Mouse (Mus musculus) adrenal gland, adult 2 months (tissue): ENCODE measurements around the gene Adcy5. TPM values are rescaled to one million over a fixed set of nuclear protein-coding genes. Genes with fewer than 3 reads are reported as not detected.

Experiments
- DNase-seq: peaks from one replicate; pipeline ENCODE4 v3.0.0; 2021
- polyA plus RNA-seq: library from polyadenylated mRNA; depleted of rRNA; stranded (reverse); fragments of >200 nt; gene quantifications from 2 replicates; pipeline ENCODE4 v1.2.3, GENCODE M21; 2012
- total RNA-seq, 2 experiments: library from RNA; stranded (reverse); gene quantifications; 2 replicates each; pipeline ENCODE4 v1.2.3; 2021

Adcy5 gene
- total and polyA plus RNA-seq, 3 experiments, result 9.1 to 21.7 (median 17.1) TPM

DNA sequence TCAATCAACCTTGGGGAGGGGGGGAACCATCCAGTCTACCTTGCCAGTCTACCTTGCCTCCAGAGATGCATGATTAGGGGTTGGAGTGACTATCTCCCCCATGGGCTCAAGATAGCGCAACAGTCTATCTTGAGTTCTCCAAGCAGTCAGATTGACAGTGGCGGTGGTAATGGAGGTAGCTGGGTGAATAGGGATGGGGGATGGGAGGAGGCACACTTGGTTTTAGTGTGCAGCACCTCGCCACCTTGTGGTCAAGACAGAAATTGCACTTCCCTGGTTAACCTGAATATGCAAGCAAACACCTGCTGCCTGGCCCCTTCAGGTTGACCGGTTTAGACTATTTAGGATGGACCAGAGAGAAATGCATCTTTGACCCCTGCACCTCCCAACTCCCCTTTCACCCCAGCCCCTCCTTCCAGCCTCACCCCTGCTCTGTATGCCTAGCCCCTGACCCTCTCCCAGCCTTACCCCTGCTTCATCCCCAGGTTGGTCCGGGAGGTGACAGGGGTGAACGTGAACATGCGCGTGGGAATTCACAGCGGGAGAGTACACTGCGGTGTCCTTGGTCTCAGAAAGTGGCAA lies 115.8 kb downstream of the Adcy5 start:
- peak; percentile 70 for DNase-seq

DNA sequence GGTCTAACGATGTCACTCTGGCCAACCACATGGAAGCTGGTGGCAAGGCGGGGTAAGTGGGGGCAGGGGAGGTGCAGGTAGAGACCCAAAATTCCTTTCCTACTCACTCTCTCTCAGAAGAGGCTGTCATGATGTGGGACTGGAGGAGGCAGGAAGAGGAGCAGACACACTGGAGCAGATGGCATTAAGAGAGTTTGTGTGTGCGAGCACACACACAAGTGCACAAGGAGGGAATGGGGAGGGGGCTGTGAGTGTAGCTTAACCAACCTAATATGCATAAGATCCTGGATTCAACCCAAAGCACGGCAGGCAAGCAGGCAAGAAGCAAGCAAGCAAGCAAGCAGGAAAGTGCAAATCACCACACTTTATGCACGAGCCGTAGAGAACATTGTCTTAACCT lies 116.3 kb downstream of the Adcy5 start:
- DNase-seq, result no peak

DNA sequence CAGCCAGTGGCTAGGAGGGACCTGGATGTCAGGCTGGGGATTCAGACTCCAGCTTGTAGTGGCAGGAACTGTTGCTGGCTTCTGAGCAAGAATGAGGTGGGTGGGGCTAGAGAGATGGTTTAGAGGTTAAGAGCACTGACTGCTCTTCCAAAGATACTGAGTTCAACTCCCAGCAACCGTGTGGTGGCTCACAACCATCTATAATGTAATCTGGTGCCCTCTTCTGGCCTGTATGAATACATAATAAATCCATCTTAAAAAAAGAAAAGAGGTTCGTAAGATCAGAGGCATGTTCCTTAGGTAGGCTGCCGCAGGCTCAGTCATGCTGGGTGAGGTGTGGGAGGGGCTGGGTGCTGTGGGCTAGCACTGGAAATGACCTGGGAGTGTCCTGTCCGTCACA lies 116.9 kb downstream of the Adcy5 start:
- no peak for DNase-seq

DNA sequence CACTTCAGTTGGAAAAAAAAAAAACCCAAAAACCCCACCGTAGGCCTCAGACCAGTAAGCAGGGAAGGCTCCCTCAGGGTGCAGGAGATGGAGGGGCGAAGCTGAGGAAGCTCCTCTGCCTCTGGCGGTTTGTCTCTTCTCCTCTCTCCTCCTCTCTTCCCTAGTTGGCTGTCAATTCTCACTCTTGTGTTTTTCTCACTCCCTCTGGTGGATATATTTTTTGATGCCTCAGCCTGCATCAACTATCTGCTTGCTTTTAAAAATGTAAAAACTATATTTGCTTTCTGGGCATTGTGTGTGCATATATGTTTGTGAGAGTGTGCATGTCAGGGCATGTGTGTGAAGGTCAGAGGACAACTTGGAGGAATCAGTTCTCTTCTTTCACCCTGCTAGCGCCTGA lies 117.7 kb downstream of the Adcy5 start:
- DNase-seq, result no peak

DNA sequence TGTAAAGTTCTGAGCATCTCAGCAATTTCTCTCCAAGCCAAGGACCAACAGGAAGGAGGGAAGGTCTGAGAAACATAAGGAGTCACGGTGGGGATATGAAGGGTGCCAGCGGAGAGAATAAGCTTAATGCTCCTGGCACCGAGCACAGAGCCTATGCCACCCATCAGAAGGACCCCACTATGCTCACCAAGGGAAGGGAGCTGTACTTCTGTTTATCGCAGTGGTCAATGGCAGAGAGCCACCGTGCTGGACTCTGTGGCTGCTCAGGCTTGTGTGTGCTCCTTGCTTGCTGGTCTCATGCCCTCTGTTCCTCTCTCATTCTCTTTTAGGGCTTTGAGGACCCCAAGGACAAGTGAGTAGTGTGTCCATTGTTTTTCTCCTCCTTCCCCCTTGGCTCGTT lies 123.5 kb downstream of the Adcy5 start:
- DNase-seq, result no peak

DNA sequence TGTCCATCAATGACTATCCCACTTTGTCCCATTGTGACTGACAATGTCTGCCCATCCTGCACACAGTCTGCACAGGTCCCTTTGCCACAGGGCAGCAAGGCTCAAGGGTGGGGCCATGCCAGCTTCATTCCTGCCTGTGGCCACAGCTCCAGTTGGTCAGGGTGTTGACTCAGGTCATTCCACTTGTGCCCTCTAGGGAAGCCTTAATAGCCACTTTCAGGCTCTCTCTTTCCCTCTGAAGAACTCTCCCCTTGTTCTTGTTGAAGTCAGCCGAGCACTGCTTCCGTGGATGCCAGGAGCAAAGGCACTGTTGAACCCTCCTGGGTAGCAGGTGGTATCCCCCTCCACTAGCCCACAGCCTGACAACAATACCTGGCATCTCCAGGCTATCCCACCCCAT lies 127.8 kb downstream of the Adcy5 start:
- DNase-seq, result no peak

DNA sequence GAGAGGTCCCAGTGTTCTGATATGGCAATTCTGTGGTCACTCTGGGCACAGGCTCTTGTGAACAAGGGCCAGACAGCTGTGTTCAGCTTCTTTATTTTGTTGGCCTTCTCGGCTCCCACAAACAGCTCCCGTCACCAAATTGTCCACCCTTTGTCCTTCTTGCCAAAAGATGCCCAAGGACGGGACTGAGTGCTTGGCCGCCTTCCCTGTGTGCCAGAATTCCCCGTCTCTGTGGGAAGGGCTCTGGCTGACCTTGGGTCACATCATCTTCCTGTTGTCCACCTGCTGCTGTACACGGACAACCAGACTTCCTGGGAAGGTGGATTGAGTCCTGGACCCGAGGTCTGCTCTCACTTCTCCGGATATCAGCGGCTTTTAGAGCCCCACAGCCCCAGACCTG lies 131.1 kb downstream of the Adcy5 start:
- peak; percentile 56 for DNase-seq

DNA sequence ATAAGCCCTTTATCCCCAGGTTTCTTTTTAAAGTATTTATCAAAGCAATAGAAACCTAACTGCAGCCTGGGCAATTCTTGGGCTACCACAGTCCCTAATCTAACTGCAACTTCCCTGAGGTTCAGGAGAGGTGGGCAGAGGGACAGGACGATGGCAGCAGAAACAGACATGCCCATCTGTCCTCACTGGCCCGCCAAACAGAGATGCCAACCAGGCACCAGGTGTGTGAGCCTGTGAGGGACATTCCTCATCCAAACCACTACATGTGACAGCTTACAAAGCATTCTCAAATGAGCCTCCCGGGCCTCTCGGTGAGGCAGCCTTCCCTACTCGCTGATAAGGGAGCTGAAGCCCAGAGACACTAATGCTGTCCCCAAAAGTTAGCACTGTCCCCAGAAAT lies 132.6 kb downstream of the Adcy5 start:
- DNase-seq, result no peak

DNA sequence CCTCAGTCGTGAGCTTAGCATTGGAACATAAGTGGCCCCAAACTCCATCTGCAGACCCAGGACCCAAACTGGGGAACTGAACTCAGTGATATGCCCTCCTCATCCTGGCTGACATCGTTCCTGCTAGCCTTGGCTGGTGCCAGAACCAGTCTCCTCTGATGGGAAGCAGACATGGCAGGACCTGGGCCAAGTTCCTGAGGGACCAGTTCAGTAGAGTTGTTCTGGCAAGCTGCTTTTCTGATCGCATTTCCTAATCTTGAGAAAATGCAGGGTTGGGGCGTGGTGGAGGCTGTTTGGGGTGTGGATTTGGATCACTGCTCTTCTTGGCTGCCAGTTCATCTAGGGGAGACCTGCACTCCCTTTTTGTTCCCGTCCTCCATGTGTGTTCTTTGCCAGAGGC lies 143.1 kb downstream of the Adcy5 start:
- peak; percentile 14 for DNase-seq

DNA sequence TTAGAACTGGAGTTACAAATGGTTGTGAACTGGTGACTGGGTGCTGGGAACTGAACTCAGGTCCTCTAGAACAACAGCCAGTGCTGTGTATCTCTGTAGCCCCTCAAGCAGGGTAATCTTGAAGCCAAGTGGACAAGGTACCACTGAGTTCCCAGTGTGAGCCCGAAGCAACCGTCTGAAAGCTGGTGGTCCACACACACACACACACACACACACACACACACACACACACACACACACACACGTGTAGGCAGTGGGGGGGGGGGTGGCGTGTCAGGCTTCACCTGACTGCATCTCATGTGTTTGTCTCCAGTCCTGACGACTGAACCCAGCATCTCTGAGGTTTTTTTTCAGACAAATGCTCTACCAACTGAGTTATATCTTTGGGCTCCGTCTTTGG lies 145.5 kb downstream of the Adcy5 start:
- DNase-seq, result no peak

DNA sequence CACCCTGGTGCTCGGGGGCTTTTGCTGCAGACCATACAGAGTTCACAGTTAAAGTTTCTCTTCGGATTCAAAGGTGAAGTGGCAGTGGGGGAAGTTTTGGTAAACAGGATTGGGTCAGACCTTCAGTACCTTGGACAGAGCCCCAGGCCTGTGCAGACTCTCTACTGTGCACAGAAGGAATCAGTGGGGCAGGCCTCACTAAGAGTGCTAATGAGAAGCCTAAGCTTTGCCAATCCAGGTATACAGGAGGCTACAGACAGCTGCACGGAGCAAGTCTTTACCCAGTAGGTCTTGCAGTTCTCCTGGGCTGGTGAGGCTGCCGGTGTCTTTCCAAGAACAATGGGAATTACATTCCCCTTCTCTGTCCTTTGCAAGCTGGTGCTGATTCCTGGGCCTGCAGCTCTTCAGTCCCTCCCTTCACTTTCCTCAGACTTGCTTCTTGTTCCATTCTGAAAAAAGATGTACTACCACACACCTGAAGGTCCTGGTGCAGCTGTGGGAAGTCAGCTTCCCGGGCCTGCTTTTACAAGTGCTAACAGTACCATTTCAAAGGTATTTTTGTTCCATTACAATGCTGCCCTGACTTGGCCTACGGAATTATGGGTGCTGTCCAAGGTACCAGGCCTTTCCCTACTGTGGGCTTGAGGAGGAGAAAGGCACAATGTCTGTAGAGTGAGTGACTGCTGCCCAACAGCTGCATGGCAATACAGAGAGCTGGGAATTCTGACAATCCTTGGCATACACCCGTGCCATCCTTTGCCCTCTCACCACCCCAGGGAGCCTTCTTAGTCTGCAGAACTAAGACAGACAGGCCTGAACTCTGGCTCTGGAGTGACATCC lies 148.0 kb downstream of the Adcy5 start:
- DNase-seq, result no peak

DNA sequence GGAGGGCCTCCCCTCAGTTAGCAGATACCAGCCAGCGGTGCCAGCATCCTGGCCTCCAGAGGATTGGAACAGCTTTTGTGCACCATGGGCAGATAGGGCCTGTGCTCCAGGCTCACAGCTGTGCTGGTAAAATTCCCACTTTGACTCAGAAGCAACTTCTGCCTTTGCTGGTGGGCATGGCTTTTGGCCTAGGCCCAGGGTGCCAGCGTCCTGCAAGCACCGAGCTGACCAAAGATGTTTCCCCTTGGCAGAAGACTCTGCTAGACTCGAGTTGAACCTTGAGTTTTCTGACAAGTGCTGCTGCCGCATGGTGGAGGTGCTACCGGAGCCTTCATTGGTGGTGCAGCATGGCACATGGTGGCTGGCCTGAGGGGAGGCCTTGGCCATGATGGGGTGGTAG lies 149.0 kb downstream of the Adcy5 start:
- DNase-seq, result no peak

DNA sequence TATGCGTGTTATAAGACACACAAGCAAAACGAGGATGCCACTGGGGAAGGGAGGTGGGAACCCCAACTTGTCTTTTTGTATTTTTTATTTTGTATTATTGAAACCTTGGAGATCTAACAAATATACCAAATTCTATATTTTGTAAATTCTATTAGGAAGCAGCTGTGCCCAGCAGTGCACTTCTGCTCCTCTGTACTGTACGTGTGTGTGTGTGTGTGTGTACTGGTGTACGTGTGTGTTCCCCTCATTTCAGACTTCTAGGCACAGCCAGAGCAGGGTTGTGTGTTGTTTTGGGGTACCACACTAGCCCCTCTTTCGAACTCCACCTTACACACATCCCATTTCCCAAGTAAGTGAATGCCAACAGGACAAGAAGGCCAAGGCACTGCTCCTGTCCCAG lies 149.7 kb downstream of the Adcy5 start:
- DNase-seq, result no peak

DNA sequence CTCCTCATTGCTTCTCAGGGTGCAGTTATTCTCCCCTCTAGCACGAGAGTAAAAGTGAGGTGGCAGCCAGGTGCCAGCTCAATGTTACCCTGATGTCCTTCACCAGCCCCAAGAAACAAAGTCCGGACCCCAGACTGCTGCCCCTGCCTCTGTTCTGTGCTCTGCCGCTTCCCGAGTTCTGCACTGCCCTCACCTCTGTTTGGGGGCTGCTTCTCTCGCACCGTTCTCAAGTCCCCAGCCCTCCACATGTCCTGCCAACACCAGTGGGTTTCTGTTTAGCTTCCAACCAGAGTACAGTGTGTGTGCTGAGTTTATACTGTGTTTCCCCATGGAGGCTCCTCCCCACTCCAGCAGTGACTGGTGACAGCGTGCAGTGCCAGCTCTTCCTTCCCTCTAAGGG lies 150.5 kb downstream of the Adcy5 start:
- no peak for DNase-seq

DNA sequence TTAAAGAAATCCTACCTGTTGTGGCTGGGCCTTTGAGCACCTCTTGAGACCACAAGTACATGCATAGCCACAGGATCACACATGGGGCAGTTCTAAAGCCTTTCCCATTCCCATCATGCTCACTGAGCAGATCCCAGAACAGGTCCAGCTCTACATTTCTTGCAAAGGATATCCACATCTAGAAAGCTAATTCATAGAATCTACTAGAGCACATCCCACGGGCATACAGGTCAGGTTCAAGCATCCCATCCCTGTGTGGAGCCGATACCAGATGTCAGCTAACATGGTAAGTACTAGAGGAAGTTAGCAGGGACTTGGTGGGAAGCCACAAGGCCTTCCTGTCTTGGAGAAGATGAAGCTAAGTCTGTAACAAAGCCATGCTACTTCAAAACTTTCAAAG lies 152.0 kb downstream of the Adcy5 start:
- DNase-seq, result no peak

DNA sequence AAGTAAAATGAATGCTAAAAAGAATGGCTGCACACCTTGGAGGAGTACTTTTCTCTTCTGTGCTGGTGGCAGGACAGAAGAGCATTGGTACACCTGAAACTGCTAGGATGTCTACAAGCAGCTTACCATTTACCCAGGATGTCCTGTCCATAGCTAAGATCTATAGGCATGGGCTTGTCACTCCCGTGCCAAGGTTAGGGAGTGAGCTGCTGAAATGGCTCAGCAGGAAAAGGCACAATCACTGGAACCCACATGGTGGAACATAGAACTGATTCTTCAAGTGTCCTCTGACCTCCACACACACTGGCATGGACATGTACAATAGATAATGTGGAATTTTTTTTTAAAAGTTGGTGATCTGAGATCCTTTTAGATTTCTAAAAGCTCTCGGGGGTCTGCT lies 152.7 kb downstream of the Adcy5 start:
- no peak for DNase-seq

DNA sequence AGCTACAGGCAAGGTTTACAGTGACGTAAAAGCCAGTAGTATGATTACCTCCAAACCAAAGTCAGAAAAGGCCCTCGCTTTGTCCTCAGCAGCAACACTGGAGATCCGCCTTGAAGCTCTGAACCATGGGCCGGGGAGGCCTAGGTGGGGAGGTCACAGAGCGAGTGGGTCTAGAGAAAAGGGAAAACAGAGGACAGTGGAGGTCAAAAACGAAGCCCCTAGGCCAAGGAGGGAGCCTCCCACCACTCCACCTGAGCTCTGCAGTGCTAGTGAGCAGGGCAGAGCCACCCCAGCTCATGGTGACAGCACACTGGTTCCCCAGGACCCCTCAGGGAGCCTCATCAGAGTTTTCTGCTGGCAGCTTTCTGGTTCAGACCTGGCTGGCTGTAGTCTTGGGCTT lies 153.3 kb downstream of the Adcy5 start:
- no peak for DNase-seq

DNA sequence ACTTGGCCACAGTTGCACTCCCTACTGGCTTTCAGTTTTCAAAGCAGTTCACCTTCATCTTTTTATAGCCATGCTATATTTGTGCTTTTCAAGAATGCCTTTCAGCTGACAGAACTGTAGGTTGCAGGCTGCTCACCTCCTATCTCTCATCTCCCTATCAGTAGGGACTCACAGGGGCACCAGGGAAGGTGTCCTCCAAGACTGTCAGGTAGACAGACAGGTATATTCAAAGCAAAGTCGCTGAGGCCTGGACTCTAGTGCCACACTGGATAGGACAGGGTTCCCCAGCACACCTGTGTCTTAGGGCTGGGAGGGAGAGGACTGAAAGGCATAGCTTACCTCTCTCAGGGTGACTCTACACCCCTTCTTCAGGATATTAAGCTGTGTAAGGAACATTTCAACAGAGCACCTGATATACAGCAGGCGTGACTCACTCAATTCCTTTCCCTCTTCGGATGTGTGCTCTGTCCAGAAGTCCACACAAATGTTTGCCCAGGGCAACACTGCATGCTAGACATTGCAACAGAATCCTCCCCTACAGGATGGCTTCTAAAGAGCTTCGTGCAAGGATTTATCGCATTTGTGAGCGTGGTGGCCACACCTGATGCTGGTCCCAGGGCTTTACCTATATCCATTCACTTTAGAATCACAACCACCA lies 153.9 kb downstream of the Adcy5 start:
- DNase-seq, result no peak

DNA sequence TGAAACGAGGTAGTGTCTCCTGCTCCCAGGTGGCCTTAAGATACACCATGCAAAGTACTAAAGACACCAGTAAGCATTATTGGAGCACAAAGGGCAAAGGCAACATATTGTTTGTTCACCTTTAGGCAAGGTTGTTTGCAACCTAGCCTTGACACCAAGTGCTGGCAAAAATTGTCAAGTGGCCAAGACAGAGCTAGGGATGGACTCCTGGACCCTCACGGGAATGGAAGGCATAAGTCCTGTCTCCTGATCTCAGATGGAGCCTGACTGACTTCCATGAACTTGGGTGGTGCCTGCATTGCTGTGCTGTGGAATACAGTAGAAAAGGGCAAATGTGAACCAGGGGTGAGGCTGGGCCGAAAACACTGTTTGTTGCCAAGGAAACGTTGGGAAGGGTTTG lies 155.0 kb downstream of the Adcy5 start:
- no peak for DNase-seq

DNA sequence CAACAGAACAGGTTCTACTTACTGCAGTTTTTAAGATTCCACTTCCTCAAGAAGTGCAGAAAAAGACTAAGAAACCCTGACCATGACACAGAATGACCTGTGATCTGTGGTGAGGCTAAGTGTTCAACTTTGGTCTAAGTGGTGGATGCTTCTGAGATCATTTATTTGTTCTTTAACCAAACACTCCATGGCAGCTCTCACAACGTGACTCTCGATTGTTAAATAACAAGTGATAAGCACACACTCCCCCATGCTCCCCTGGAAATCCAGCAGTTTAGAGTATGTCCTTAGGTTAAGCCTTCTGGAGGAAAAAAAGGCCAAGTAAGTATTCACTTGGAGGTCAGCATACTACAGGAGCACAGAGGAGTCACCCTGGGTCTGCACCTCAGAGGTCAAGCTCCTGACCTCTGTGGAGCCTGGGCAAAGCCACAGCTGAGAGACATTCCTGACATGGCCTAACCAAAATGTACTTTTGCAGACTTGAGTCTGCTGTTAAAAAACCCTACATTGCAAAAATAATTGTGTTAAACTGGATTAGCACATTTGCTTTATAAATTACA lies 156.0 kb downstream of the Adcy5 start:
- no peak for DNase-seq

DNA sequence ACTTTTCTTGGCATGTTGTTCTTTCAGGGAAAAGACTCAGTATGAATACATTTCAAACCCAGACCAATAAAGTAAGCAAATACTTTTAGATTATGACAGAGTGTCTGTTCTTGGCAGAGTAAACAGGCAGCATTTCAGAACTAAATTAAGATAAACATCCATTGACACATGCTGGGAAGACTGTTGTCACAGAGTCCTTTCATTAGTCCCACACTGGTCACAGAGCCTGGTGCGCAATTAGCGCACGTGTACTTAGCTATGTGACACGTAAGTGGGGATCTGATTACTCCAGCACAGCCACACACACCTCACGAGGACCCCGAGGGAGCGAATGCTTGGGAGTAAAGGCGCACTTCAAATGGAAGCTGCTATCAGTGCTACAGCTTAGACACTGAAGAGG lies 156.9 kb downstream of the Adcy5 start:
- DNase-seq, result no peak

DNA sequence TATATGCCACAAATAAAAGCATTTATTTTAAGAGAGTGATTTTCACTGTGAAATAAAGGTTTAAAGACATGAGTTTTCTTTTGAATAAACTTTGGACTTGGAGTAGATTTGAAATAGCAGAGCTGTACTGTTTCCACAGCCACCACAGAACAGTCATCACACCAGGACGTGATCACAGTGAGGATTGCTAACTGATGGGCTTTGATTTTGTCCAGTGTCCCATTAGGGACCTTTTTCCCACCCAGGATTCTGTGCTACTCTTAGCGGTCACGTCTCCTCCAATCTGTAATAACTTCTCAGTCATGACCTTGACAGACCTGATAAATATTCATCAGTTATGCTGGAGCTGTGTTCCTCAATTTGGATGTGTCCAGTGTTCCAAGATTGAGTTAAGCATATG lies 160.8 kb downstream of the Adcy5 start:
- no peak for DNase-seq

DNA sequence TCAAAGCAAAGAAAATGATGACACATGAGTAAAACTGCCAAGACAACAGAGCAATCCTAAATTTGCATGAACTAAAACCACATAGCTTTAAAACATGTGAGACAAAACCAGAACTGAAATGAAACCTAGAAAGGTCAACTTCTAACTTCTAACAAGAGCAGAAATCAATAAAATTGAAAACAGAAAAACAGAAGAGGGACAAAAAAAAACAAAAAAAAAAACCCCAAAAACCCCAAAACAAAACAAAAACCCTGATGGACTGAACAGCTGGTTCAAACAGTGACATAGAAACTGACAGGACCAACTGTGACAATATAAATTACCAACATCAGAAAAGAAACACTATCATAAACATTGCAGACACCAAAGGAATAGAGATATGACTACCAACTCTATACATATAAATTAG lies 162.2 kb downstream of the Adcy5 start:
- no peak for DNase-seq
